Mouse (Mus musculus): ENCODE data around the gene Enpp7.

Enpp7 gene

DNA sequence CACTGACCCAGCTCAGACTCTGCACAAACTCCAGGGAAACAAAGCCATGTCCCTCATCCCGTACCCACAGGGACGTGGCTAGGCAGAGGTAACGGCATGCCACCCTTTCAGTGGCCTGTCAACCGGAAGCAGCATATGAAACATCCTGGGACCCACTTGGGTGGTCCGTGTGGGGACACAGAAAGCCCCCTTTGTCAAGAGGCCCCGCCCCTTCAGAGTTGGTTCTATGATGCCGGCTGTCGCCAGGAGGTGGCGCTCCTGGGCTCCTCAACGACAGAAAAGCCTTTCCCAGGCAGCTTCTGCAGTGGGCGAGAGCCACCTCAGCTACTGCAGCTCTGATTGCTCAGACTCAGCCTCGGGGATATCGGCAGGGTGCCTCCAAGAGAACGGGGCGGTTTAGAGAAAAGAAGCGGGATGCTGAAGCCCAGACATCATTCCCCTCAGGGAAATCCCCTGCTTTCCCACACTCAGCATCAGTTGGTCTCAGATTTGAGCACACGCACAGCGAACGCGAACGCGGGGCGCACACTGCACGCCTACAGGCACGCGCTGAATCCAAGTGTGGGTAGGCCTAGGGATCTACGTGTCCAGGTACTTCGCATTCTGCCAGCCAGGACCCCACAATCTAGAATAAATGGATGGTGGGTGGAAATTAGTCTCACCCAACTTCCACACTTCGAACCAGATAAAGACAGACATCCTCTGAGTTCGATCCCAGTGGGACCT, 10.7 kb downstream of the Enpp7 start:
- DNase-seq, result peak; percentile 80 to 86

DNA sequence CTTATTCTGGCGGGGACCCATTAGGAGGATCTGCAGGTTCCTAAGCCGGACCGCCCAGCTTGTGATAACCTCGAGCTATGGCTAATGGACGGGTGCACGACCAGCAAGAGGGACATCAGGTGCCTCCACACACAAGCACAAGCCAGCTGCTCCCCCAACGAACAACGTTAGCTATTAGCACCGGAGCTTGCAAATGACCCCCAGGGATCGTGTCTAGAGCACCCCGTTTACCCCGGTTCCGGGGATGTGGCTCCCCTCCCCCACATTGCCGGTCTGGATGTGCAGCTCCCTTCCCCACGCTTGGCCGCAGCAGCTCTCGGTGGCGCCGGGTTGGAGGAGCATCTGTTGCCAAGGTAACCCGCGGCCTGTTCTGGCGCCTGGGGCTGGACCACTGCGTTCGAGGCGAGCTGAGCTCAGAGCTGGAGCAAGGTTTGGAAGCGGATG, 11.4 kb downstream of the Enpp7 start:
- no peak for DNase-seq

DNA sequence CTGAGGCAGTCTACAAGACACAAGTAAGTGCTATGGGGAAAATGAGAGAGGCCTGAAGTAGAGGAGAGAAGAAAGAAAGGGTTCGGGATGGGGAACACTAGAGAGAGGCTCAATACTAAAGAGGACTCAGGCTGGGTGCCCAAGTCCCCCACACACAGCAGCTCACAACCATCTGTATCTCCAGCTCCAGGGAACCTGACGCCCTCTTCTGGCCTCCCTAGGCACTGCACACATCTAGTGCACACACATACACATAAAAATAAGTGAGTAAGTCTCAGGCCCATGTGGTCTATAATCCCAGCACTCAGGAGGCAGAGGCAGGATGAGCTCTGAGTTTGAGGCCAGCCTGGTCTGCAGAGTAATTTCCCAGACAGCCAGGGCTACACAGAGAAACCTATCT, 12.9 kb downstream of the Enpp7 start:
- no peak for DNase-seq

DNA sequence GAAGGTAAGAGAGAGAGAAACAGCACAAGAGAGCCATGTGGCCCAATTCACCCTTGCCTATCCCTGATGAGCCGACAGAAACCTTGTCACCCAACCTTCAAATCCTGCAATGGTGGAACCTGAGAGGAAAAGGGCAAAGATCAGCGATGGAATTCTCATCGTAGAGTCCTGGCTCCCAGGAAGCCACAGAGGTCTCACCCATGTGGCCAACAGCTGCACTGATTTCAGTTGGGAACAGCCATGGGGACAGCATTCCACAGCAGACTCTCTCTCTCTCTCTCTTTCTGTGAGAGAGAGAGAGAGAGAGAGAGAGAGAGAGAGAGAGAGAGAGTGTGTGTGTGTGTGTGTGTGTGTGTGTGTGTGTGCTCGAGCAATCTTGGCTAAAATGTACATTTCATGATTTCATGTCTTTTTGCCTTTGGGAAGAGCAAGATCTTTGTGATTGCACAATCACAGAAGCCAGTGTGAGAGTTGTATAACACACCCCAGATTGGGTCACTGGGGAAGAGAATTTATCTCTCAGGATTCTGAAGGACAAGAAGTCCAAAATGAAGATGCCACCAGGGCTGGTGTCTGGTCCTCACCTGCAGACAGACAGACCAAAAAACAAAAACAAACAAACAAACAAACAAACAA, 13.6 kb downstream of the Enpp7 start:
- no peak for DNase-seq

DNA sequence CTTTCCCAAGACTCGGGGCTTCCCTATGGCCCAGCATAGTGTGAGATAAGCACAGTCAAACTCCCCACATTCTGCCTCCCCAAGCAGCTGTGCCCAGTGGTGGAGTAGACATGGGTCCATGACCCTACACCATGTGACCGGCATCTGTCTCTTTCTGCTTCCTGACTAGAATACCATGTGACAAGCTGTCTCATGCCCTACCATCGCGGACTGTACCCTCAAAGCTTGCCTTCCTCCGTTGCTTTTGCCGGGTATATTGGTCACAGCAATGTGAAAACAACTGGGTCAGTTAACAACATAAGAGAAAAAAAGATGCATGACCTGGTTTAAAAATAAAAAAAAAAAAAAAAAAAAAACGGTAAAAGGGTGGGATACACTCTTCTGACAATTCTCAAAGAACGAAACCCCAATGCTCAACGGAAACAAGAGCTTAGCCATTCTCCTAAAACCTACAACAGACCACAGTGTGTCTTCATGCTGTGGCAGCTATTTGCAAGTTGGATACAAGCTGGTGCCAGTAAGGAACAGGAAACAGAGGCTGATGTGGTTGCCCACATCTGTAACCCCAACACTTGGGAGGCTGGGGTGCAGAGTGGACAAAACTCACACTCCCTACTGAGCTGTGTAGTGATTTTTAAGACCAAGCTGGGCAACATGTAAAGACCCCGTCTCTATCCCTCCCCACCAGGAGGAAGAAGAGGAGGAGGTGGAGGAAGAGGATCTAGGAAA, 17.7 kb downstream of the Enpp7 start:
- no peak for DNase-seq

DNA sequence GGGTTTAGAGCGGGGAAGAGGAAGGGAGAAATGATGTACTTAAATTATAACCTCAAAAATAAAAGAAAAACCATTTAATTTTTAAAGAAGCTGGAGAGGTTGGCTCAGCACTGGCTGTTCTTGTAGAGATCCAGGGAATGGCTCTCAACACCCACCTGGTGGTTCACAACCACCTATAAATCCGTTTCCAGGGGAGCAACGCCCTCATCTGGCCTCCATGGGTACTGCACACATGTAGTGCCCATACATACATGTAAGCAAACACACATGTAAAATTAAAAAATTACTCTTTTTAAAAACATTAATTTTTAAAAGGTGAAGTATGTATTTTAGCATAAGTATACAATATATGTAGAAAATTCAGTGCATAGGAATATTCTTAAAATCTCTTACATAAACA, 18.5 kb downstream of the Enpp7 start:
- no peak for DNase-seq

DNA sequence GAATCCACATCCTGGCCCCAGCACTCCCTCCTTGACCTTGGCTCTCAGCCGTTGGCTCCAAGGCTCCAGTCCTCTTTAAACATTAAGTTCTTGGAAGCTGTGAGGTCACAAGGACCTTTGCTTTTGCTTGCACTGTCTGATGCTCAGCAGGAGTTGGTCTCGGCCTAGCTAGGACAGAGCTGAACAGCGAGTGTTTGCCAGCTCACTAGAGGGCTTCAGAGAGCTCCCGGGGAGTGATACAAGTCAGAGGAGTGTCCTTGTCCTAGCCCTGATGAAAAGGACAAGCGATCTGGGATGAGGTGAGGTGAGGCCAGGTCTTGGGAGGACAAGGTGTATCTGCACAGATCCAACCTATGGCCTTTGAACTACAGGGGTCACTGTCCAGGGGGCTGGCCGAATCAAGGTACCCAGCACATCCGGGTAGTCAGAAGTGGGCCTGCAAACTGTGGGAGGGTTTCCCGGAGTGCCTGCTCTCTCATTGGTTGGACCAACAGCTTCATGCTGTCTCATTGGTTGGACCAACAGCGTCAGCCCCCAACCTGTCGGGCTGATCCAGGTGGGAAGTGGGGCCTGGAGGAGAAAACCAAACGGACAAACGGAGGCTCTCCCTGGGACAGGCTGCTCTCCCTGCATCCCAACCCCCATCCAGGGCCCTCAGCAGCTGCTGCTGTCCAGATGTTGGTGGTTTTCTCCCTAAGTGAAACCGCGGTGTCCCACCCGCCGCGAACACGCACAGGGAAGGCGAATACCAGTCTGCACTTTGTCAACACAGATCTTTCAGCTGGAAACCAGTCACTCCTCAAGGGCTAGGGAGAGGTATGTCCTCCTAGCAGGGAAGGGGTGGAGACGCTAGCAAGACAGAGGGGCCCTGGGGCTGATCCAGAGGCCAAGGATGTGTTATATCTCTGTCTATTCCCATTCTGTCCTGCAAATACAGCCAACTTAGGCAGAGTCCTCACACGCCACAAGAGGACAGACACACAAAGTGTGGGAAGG, 19.8 kb downstream of the Enpp7 start:
- peak; percentile 44 to 65 for DNase-seq

DNA sequence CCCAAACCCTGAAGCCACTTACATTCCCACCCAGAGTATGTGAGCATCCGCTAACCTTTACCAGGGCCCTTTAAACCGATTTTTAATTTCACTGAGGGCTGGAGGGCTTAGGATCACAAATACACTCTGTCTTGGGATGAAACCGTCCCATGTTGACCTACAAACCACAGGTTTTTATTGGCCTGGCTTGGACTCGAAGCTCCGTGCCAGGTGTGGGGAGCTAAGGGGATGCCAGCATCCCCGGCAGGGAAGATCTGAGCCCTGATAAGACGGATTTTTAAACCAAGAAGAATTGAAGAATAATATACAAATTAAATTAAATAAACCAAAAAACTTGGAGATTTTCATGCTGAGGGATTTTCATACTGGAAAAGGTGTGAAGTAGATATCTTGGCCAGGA, 26.5 kb downstream of the Enpp7 start:
- DNase-seq, result no peak

DNA sequence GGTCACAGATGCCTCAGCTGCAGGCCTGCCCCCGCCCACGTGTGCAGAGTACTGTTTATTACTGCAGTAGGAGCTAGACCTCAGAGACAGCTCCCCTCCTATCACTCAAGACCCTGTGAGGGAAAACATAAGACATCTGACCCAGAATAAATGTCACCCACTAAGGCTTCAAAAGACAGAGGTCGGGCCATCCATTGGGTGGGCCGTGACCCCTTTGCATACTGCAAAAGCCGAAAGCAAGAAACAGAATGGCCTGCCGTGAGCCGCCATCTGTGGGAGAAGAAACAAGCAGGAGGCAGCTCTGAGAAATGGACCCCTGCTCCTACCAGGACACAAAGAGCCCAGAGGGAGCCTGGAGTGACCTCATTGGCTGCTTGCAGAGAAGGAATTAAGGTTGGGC, 29.5 kb downstream of the Enpp7 start:
- DNase-seq, result no peak

DNA sequence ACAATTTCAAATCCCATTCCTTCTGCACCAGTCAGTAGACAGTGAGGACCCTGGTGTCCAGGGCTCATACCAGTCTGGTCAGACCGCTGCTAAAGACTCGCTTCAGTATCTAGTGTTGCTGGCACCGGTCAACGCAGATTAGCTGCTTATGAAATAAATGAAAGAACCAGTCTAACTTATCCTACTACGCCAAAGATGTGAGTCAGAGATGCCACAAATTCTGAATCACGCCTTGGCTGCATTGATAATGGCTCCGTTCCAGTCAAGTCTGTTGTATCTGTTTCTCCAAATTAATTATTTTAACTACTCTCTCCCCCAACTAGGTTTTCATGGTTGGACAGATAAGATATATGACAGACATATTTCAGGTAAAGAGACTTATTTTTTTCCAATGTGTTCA, 33.2 kb downstream of the Enpp7 start:
- no peak for DNase-seq

DNA sequence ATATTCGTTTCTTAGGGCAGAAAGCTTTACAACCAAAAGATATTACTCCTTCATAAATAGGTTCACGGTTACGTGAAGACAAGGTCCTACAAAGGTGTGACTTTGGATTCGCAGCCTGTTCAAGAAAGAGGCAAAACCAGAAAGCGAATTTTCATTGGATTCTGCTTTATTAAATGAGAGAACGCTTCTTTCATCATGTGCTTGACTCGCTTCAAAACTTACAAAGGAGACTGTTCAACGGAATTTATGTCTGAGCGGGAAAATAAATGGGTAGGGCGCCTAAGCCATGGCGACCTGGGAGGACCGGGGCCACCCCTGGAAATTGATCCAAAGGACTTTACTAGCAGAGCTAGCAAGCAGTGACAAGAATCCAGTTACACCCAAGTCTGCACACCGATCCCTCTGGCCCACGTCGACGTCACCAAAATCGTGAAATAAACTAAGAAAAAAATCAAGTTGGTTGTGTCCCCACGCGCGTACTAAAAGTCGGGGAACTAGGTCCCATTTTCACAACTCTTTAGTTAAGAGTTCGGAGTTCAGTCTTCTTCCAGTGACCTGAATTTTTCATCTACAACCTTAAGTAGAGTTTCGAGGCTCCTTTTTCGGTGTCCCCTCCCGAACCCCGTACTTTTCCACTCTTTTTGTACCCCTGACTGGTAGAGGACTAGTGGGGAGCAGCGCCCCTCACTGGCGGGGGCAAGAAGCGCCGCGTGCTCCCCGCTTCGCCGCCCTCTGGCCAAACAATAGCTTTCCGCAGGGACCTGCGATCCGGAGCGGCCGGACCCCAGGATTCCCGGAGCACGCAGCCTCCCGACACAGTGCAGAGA, 34.3 kb downstream of the Enpp7 start:
- no peak for DNase-seq

DNA sequence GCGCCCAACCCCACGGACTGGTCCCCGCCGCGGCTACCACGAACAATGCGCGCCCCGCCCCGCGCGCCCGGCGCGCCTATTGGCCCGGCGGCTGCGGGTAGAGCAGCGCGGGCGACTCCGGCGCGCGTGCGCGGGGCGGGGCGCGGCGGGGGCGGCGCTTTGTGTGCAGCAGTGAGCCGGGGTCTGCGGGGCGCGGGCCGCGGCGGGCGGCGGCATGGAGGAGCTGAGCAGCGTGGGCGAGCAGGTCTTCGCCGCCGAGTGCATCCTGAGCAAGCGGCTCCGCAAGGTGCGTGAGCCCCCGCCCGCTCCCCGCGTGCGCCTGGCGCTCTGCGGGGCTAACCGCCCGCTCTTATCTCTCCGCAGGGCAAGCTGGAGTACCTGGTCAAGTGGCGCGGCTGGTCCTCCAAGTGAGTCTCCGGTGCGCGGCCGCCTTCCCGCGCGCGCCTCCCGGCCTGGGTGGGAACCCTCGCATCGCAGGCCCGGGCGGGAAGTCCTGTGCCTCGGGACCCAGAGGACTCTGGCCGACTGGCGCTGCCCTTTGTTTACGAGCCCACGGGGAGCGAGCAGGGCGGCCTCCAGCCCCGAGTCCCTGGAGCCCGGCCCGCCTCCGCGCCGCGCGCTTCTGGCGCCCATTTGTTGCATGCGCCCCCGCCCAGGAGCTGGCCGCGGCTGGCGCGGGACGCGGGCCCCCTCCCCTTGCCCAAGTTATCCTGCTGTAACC, 35.1 kb downstream of the Enpp7 start, which contains the start of gene Cbx2:
Cbx2 (plus strand) TSS at position 68 of the 721 bp plus-strand sequence.
- peak; percentile 89 to 94 for DNase-seq

DNA sequence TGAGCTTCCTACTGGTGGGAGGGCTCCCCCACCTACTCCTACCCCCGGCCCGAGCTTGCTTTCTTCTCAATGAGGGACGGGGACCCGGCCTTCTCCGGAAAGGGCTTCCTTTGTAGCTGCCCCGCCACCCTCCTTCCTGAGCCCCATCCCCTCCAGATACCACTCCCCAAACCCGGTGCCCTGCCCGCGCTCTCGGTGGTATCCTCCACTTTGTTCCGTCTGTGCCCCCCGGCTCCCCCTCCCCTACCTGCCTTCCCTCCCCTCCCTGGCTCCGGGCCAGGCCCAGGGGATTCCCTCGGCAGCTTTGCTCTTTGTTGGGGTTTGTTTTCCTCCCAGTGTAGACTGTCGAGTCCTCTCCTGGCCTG, 35.6 kb downstream of the Enpp7 start:
- peak; percentile 22 to 43 for DNase-seq

DNA sequence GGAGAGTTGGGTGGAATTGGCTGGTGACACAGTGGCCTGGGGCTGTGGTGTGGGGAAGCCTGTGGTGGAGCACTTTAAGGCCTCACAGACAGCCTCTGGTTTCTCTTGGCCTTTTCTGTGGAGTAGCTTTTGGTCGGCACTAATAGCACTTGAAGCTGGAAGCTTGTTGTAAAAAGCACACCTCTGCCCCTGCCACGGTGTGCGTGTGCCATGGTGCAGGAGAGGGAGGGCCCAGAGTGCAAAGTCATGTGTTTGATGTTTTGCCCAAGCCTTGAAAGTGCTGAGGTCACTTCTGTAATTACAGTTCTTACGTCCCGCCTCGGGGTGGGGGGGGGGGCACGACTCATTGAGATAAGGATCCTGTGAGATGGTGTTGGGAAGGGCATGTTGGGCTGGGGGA, 36.3 kb downstream of the Enpp7 start:
- DNase-seq, result no peak

DNA sequence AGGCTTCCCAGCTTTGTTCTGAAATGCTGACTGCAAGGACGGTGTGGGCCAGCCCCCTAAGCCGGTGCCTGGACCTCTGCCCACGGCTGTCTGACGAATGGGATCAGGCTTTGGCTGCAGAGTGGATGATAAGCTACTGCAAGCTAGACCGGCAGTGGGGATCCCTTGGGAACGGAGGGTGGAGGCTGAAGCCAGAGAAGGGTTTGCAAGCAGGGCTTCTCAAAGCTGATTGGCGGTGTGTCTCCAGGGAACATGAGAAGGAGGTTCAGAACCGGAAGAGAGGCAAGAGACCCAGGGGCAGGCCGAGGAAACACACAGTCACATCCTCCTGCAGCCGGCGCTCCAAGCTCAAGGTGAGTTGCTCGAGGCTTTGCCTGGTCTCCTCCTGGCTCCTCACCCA, 38.2 kb downstream of the Enpp7 start:
- DNase-seq, result peak in 1 of 2 experiments; percentile 29

DNA sequence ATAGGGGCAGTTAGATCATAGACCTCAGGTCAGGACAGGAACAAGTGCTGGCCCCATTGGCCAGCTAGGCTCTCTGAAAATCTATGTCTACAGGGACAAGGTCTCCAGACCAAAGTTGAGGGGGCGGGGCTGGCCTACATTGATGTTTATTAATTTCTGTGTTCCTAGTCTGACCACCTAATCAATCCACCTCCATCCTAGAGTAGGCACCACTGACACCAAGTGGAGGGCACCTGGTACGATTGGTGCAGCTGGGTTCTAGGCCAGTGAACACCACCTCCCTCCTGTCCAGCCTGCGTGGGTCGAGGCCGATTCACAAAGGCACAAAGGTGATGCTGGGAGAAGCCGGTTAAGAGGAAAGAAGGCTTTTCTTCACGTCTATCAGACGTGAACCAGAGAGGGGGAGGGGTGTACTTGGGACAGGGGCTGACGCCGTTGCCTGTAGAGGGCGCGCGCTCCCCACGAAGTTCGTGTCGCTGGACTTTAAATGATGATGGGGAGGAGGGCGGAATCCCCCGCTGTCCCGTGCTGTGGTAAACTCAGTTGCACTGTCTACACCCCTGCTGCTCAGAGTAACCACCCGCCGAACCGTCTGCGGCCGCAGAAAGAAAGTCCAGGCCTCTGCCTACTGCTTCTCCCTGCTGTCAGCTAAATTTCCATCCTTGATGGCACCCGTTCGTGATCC, 46.0 kb downstream of the Enpp7 start:
- DNase-seq, result peak; percentile 85 to 90

DNA sequence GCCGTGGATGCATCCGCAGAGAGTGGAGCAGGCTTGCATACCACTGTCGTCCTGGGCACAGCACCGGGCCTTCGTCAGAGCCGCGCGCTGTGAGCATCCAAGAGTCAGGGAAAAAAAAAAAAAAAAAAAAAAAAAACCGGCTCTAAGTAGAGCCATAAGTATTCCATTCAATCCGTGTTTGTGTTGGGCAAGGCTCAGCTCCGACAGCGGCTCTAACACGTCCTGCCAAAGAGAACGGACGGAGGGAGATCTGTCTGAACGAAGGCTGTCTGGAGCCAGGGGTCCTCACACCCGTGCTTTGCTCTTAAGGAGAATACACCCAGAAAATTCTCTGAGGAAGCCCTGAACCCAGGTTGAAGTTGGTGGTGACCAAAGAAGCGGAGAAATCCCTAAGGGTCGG, 46.6 kb downstream of the Enpp7 start:
- DNase-seq, result no peak

DNA sequence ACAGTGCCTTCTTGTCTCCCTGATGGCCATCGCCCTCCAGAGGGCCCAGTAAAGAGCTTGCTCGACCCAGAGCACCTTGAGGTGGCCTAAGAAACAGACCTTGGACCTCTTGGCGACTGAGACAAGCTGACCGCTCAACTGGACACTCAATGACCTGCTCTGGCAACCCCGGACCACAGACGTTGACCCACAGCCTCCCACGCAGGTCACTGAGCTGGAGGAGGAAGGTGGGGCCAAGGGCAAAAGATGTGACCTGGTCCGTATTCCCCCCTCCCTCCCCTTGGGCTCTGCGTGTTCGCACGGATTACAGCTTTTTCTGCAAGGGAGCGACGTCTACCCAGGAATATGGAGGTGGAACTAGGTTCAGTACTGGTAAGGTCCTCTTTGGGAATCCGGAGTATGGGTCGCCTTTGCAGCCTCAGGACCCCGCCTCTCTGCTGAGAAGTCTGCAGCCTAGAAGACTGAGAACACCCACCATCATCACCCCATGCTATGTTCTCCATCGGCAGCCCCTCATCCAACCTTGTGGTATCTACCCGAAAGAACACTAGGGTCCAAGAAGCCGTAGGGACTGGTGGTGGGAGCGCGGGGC, 47.2 kb downstream of the Enpp7 start:
- DNase-seq, result no peak

DNA sequence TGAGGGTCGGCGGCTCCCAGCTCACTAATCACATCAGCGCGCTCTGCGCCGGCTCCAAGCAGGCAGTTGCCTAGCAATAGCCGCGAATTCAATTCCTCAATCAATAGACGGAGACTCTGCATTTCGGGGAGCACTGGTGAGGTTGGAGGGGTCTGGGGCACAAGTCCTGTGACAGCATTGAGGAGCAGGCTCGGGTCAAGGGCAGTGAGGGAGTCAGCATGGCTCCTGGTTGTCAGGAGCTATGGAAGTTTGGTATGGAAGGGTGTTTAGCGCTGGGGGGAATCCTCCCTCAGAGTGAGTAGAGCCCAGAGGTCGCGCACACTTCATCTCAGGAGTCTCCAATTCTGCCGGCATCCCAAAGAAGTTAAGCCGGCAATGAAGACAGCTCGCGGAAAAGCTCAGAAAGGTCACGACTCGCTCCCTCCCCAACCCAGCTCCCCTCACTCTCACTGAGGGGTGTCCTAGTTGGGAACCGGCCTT, 47.7 kb downstream of the Enpp7 start:
- DNase-seq, result no peak

DNA sequence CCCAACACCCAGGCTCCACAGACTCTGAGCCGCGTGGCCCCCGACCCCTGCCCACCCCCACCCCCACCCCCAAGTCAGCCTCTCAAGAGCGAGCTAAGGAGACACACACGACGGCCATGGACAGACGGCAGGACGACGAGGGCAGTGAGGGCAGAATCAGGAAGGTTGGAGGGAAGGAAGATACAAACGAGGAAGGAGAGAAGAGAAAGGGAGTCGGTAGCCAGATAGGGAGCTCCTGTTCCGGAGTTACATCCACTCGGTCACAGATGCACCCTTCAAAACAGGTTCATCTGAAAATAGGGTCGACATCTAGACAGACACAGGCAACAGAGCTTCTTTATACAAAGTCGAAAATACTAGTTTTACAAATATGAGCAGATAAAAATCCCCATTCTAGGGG, 48.5 kb downstream of the Enpp7 start:
- no peak for DNase-seq

All from lung, postnatal 4 days (tissue).